9 mouse cellular contexts compared by ENCODE assay signal in genomic region chr2:170596726-170597125, GRCm38 (mm10). TPM values are rescaled to one million over a fixed set of nuclear protein-coding genes. Genes with fewer than 3 reads are reported as not detected.
A peak's percentile ranks its signal among the peaks of the same experiment; 100 is the strongest.
DNase-seq lines count a peak whose midpoint lies in the region; ATAC-seq and TF ChIP-seq lines count a peak whose summit lies in the region.
"Had no signal": no experiment of that assay in that cellular context is flagged by ENCODE, and none has a peak within 500 bp of the region (broad histone marks: within the 10 kb centered on the region; RNA-seq: fewer than 3 reads in every experiment).

No protein-coding gene starts in this region.

- DNase-seq in cerebellum, adult 11-12 months = peak; percentile 3
- peak; percentile 80 for DNase-seq in testis, postnatal 10 days (ENCODE audit: low spot score)
- DNase-seq in testis, postnatal 14 days (ENCODE audit: low spot score) = no peak
- peak; percentile 66 to 74 for DNase-seq in layer of hippocampus, adult 2 months (ENCODE audit: low spot score in 2 of 2)
- peak; percentile 77 for DNase-seq in lung, postnatal 10 days
- DNase-seq in thymus, postnatal 14 days = peak; percentile 25

- H3K4me3 ChIP-seq in layer of hippocampus, adult 2 months = no peak overlapping the region
- H3K4me3 ChIP-seq: heart, embryonic 15.5 days had no signal

- TF ChIP-seq CTCF in layer of hippocampus, adult 2 months (conservative IDR thresholded peaks at IDR 0.05) = peak; percentile 75

- no peak overlapping the region for H3K27ac ChIP-seq in layer of hippocampus, adult 2 months
- H3K27ac ChIP-seq: heart, embryonic 15.5 days had no signal

- no peak for ATAC-seq in cerebellum, adult (ENCODE audit: insufficient number of reproducible peaks, low FRiP score, low TSS enrichment)
- peak; percentile 55; the same call in 1 of the 2 replicates for ATAC-seq in frontal cortex, adult (ENCODE audit: low TSS enrichment)

RNA-seq across cellular contexts. Expression of gene 4930470P17Rik, which starts 5.1 kb away (rescaled TPM):
- not detected for total RNA-seq in layer of hippocampus, adult 2 months (2021)
